Mouse (Mus musculus) left cerebral cortex, adult 11 months (tissue): Measurements from ENCODE around the gene Pde1c.

Experiments
- DNase-seq: peaks from one replicate; pipeline ENCODE4 v3.0.0; 2022; ENCODE audit warnings: low spot score

Pde1c gene

GRCm38 (mm10) chr6:56331432-56331831, 237.5 kb downstream of the Pde1c start:
- no peak for DNase-seq

- no peak for DNase-seq
Measured at GRCm38 (mm10) chr6:56328103-56328502, 240.8 kb downstream of the Pde1c start.

GRCm38 (mm10) chr6:56322799-56323198, 246.1 kb downstream of the Pde1c start:
- DNase-seq = no peak

DNA sequence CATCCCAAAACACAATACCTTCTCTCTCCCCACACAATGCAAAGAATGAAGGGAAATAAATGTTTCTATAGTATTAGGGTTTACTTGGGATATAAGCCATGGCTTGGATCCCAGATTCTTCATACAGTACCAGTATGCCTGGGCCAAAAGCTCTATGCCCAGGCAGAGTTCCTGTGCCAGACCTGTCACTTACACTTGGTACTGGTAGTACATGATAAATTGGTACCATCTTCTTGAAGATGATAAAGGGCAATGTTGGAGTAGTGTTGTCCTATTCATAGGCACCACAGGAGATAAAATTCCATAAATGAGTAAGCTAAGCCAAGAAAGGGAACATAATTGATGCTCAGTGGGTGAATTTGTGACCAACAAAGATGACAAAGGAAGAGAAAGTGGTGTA, 258.6 kb downstream of the Pde1c start:
- DNase-seq = no peak

DNA sequence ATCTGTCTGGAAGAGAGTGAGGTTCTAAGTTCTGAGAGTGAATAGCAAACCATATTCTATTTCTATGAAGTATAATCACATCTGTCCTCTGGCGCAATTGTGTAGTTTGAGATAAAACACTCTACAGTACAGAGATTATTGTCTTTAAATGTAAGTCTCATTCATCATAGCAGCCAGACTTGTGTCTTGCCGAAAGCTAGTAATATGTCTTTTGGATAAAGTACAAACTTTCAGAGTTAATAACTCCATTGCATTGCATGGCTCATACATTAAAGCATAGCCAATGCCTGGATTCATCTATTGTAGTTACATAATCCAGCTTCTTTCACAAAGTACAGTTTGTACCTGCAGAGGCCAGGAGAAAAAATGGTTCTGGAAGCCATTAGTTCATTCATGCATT, 262.8 kb downstream of the Pde1c start:
- no peak for DNase-seq

GRCm38 (mm10) chr6:56292176-56292575, 276.7 kb downstream of the Pde1c start:
- DNase-seq = no peak

GRCm38 (mm10) chr6:56289307-56289706, 279.6 kb downstream of the Pde1c start:
- DNase-seq = no peak

DNA sequence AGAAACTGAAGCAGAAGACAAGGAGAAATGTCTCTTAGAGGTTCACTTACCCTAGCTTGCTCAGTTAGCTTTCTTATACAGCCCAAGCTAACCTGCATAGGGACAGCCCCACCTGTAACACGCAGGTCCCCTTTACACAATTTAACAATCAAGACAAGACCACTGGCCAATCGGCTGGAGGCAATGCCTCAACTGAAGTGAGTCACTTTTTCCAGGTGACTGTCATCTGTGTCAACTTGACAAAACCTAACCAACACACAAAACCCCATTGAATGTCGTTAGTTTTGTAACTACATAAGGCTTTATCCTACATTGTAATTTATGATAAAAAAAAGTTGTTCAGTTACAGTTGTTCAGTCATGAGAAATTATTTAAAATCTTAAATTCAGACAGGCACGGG, 284.1 kb downstream of the Pde1c start:
- DNase-seq = no peak

- DNase-seq = no peak
Measured at GRCm38 (mm10) chr6:56275461-56275860, 293.4 kb downstream of the Pde1c start.

GRCm38 (mm10) chr6:56271741-56272140, 297.2 kb downstream of the Pde1c start:
- DNase-seq = no peak

DNA sequence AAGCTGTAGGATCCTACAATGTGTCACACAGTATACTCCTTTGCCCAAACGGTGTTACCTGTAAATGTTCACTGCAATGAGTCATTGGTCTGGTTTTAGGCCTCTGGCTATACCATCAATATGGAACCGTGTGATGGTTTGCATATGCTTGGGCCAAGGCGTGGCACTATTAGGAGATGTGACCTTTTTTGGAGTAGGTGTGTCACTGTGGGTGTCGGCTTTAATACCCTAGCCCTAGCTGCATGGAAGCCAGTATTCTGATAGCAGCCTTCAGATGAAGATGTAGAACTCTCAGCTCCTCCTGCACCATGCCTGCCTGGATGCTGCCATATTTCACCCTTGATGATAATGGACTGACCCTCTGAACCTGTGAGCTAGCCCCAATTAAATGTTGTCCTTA, 304.4 kb downstream of the Pde1c start:
- no peak for DNase-seq

GRCm38 (mm10) chr6:56260118-56260517, 308.8 kb downstream of the Pde1c start:
- DNase-seq = no peak

- no peak for DNase-seq
Measured at GRCm38 (mm10) chr6:56257555-56258297, 311.2 kb downstream of the Pde1c start.

DNA sequence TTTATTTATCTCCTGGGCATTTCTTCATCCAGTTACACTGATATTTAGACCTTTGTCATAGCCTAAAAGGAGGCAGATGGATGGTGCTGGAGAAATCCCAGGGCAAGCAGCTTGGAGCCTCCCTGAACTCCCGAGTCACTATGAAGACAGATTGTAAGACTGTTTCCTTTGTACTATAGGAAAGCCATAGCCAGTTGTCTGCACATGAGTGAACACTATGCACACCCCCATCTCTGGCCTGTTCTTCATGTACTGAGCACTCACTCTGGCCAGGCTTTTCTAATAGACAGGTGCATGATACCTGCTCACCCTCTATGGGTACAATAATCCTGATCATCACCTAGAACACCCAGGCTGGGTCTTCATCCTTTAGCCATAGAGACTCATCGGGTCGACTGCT, 318.8 kb downstream of the Pde1c start:
- no peak for DNase-seq

DNA sequence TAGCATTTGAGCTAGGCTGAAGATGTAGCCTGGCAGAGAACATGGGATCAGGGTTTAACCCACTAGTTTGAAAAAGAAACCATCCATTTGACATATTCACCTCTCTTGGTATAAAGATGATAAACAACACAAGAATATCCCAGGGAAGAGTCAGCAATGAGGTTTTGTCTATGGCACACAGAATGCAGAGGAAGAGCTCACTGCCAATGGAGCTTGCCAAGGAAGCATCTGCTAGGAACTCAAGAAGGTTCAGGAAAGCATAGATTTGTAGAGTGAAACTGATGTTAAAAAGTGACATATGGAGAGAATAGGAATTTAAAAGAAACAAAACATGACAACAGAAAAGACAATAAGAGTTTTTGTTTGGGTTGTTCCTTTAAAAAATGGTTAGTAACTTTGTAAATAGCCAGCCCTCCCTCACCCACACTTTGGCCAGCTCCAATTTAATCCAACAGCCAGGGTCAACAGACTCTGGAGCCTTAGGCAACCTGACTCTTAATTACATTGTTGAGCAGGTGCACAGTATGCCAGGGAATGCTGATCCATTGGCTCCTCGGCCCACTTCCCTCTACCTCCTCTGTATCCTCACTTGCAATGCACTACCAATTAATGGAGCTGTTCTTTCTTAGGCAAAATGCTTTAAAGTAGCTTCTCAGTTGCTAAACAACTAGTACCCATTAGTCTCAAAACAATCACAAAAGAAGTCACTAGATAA, 377.3 kb downstream of the Pde1c start:
- DNase-seq = no peak

DNA sequence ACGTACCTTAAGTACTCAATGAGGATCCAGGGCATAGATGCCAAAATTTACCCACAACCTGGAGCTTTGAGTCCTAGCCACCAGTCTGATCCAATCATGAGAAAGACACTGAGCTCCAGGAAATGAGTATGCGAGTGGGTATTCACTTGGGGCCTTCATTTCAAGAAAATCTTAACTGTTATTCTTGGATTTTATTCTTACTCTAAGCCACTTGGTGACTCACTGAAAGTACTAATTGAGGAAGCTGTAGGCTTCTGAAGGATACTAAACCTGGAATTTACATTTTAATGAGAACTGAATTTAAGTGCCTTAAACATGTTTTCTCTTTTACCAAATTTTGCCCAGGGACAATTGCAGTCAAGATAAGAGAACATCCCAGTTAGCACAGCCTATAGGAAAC, 392.4 kb downstream of the Pde1c start:
- no peak for DNase-seq

- DNase-seq = no peak
Measured at GRCm38 (mm10) chr6:56172172-56172571, 396.7 kb downstream of the Pde1c start.

- peak; percentile 19 for DNase-seq
Measured at GRCm38 (mm10) chr6:56168736-56169135, 400.2 kb downstream of the Pde1c start.

GRCm38 (mm10) chr6:56158217-56158616, 410.7 kb downstream of the Pde1c start:
- no peak for DNase-seq

- no peak for DNase-seq
Measured at GRCm38 (mm10) chr6:56156836-56157235, 412.1 kb downstream of the Pde1c start.

DNA sequence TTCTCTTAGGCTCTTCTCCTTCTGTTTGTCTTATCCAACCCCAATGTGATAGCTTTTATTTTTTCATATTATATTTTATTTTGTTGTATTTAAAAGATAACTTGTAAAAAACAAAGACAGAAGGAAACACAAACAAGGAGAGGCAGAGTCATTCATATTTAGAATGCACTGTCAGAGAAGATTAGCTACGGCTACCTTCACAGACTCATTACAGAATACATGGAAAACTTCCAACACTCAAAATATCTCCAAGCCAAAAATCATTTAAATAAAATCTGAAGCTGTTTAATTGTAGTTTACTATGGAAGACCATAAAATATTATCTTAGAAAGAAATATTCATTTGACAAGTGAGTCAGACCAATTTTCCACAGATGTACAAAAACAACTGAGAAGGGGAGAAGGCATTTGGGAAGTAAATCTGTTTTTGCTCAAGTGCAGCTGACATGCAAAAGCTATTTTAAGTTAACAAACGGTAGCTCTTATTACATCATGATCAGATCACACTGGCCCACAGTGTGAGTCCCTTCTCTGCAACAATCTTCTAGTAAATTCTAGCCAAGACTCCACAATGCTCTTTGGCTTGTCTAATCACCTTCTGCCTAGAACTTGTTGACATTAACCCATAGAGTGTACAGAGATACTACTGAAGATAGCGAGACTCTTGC, 438.3 kb downstream of the Pde1c start:
- DNase-seq = no peak

DNA sequence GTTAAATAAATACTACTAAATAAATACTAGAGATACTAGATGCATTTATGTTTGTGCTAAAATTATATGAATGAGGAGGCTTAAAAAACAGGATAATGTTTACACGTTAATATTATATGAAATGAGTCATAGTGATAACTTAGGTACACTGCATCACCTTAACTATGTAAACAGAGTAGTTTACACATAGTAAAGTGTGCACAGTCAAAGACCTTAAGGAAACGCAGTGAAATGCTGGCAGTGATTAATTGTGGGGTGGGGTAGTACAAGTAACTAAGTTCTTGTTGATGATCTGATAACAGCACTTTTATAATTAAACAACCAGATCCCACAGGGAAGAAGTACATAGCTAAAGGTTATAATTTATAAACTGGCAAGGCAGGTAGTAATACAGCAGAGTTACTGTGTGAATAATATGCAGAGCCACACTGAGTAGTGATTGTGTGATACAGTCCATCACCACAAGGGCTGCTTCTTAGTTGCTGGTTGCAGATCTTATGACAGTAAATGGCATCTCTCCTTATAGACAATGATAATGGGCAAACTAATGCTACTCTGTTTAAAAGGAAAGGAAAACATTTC, 469.3 kb downstream of the Pde1c start:
- DNase-seq = no peak

DNA sequence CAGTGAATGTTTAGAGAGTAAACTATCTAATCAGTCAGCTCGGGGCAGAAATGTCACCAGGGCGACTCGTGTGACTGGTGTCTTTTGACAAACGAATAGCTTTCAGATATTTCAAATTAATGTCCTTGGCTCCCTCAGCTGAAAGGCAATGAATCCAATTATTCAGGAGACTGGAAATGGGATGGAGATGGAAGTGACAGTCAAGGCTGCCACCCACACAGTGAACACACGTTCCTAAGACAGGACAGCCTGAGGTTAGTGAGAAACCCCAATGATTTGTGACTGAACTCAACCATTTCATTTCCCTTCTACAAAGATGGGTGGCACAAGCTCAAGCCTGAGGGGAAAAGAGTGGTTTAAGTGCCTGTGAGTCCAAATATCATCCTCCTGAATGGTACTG, 470.5 kb downstream of the Pde1c start:
- no peak for DNase-seq
